Mouse (Mus musculus) neural tube, embryonic 14.5 days (tissue): ENCODE measurements at regions not wholly inside any gene's neighbourhood (a gene's known extent, or its start where the extent isn't known, plus 50 kb on each side); places are given as distances from the start of the nearest gene placed in this dataset.
"Not testable (repeated sequence)": the region's sequence is repeated elsewhere in the genome, so short reads cannot be mapped to it uniquely, and the experiment has no call there.

Source experiments
- ATAC-seq: fragments of 200-750 bp; cut with Nextera tagmentation; 2 replicates; pipeline ENCODE4 v1.8.0; 2017; ENCODE audit warnings: low read depth, mild to moderate bottlenecking, moderate TSS enrichment, moderate library complexity
- H3K27ac ChIP-seq: fragments of 300-500 bp; sonication (generic); 2 replicates; pipeline ENCODE4 v1.5.1; 2014; ENCODE audit warnings: low read depth, mild to moderate bottlenecking, control low read depth, low read length, moderate library complexity, mixed read lengths
- H3K27me3 ChIP-seq: fragments of 300-500 bp; sonication (generic); 2 replicates; pipeline ENCODE4 v1.6.1; 2014; ENCODE audit warnings: low read length; ENCODE audit not compliant: control insufficient read depth, insufficient read depth
- H3K36me3 ChIP-seq: fragments of 300-500 bp; sonication (generic); 2 replicates; pipeline ENCODE4 v1.6.1; 2014; ENCODE audit warnings: low read length, mixed read lengths; ENCODE audit not compliant: control insufficient read depth, insufficient read depth
- H3K4me1 ChIP-seq: fragments of 300-500 bp; sonication (generic); 2 replicates; pipeline ENCODE4 v1.6.1; 2014; ENCODE audit warnings: low read length; ENCODE audit not compliant: control insufficient read depth, insufficient read depth
- H3K4me2 ChIP-seq: fragments of 300-500 bp; sonication (generic); 2 replicates; pipeline ENCODE4 v1.6.1; 2014; ENCODE audit warnings: mild to moderate bottlenecking, low read depth, low read length, control low read depth
- H3K4me3 ChIP-seq: fragments of 300-500 bp; sonication (generic); 2 replicates; pipeline ENCODE4 v1.5.1; 2014; ENCODE audit warnings: low read depth, low read length, control low read depth, mixed read lengths
- H3K9ac ChIP-seq: fragments of 300-500 bp; sonication (generic); replicated peaks from 2 replicates; pipeline ENCODE4 v1.6.1; 2014; ENCODE audit warnings: low read depth, mild to moderate bottlenecking, control low read depth, low read length, mixed read lengths
- H3K9me3 ChIP-seq: fragments of 300-500 bp; sonication (generic); 2 replicates; pipeline ENCODE4 v1.6.1; 2016; ENCODE audit warnings: low read length; ENCODE audit not compliant: control insufficient read depth
- WGBS: fragments of 180-500 bp; shearing (Covaris S2); extraction: QIAGEN DNeasy Blood & Tissue Kit; methylation state at CpG from one replicate; pipeline ENCODE4 v1.1.7; 2014; 5-methylcytosine and 5-hydroxymethylcytosine counted together

- H3K9me3 ChIP-seq, result no peaks in the 10 kb centered on the region
- no peak overlapping the region for H3K9ac ChIP-seq
- no peak overlapping the region for H3K4me2 ChIP-seq
- no peaks in the 10 kb centered on the region for H3K36me3 ChIP-seq
- 60% methylated on average over 1 of the region's 2 CpGs for WGBS
- H3K27me3 ChIP-seq, result no peaks in the 10 kb centered on the region
- H3K27ac ChIP-seq, result peak overlapping the region; percentile 5; the same call in 1 of the 2 replicates
- H3K4me3 ChIP-seq, result no peak overlapping the region
- H3K4me1 ChIP-seq, result no peaks in the 10 kb centered on the region
- no peak for ATAC-seq
Measured at GRCm38 (mm10) chrX:103250961-103251360, 64.5 kb upstream of the Nap1l2 start.

- H3K36me3 ChIP-seq, H3K27me3 ChIP-seq, H3K27ac ChIP-seq, ATAC-seq, H3K9me3 ChIP-seq, H3K9ac ChIP-seq, H3K4me2 ChIP-seq, H3K4me1 ChIP-seq, H3K4me3 ChIP-seq: not testable (repeated sequence)
Measured at GRCm38 (mm10) chrX:103251478-103251877, 65.0 kb upstream of the Nap1l2 start.

GRCm38 (mm10) chrX:103252056-103252850 lies 65.8 kb upstream of the Nap1l2 start:
- not testable (repeated sequence) for H3K4me3 ChIP-seq, H3K27me3 ChIP-seq, ATAC-seq, H3K36me3 ChIP-seq, H3K4me1 ChIP-seq, H3K9ac ChIP-seq, H3K9me3 ChIP-seq, H3K4me2 ChIP-seq
- 72% methylated on average over 1 of the region's 1 CpGs for WGBS
- H3K27ac ChIP-seq, result peak overlapping the region; percentile 6; the same call in 1 of the 2 replicates

GRCm38 (mm10) chrX:103252881-103253280 lies 66.4 kb upstream of the Nap1l2 start:
- no peak for ATAC-seq
- Histone ChIP-seq H3K4me3 (no peak overlapping the region), H3K4me1 (no peaks in the 10 kb centered on the region), H3K36me3 (no peaks in the 10 kb centered on the region), H3K9ac (no peak overlapping the region), H3K27ac (peak overlapping the region; percentile 6; the same call in 1 of the 2 replicates), H3K4me2 (no peak overlapping the region), H3K9me3 (no peaks in the 10 kb centered on the region), H3K27me3 (no peaks in the 10 kb centered on the region)
- whole genome bisulfite sequencing, result 86% methylated on average over 6 of the region's 6 CpGs

GRCm38 (mm10) chrX:103254867-103255266 lies 66.3 kb upstream of the Cdx4 start:
- Histone ChIP-seq H3K4me1 (no peaks in the 10 kb centered on the region), H3K27ac (no peak overlapping the region), H3K4me2 (no peak overlapping the region), H3K9me3 (no peaks in the 10 kb centered on the region), H3K36me3 (no peaks in the 10 kb centered on the region), H3K9ac (no peak overlapping the region), H3K4me3 (no peak overlapping the region), H3K27me3 (no peaks in the 10 kb centered on the region)
- ATAC-seq, result no peak
- 87% methylated on average over 3 of the region's 3 CpGs for WGBS

- 3% methylated on average over 2 of the region's 2 CpGs for WGBS
- Histone ChIP-seq H3K4me1 (no peaks in the 10 kb centered on the region), H3K4me3 (no peak overlapping the region), H3K9me3 (no peaks in the 10 kb centered on the region), H3K27me3 (no peaks in the 10 kb centered on the region; the same call in 1 of the 2 replicates), H3K36me3 (no peaks in the 10 kb centered on the region), H3K27ac (no peak overlapping the region), H3K9ac (no peak overlapping the region), H3K4me2 (no peak overlapping the region)
- ATAC-seq, result no peak
Measured at GRCm38 (mm10) chrX:103259882-103260281, 61.3 kb upstream of the Cdx4 start.
